Mouse (Mus musculus): Measurements from ENCODE around the gene Prl.
"Not testable (repeated sequence)": the region's sequence is repeated elsewhere in the genome, so short reads cannot be mapped to it uniquely, and the experiment has no call there.

Gene Prl

GRCm38 (mm10) chr13:27057270-27057669 lies at the start of gene Prl:
Prl (plus strand) TSS chr13:27057570.
- DNase-seq (ENCODE audit: low read depth, low spot score): no peak

DNA sequence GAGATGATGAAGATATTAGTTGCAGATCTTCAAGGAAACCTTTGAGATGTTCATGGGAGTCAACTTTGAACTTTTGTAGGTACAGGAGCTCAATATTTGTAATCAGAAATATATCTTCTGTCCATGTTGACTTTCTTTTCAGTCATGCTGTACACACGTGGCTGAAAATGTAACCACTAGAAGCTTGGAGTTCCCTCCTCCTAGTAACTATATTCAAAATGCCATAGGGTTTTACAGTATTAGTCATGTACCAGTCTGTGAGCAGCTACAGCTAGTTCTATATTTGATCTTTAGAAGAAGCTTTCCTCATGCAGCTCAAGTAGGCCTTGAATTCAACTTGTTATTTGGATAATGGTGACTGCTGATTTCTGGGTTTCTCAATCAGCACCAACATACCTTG lies 30.8 kb upstream of the Prl start:
- no peak for DNase-seq (ENCODE audit: low read depth, low spot score)

- DNase-seq (ENCODE audit: low read depth, low spot score): no peak
These were observed 30.0 kb upstream of the Prl start for GRCm38 (mm10) chr13:27027376-27027775.

DNA sequence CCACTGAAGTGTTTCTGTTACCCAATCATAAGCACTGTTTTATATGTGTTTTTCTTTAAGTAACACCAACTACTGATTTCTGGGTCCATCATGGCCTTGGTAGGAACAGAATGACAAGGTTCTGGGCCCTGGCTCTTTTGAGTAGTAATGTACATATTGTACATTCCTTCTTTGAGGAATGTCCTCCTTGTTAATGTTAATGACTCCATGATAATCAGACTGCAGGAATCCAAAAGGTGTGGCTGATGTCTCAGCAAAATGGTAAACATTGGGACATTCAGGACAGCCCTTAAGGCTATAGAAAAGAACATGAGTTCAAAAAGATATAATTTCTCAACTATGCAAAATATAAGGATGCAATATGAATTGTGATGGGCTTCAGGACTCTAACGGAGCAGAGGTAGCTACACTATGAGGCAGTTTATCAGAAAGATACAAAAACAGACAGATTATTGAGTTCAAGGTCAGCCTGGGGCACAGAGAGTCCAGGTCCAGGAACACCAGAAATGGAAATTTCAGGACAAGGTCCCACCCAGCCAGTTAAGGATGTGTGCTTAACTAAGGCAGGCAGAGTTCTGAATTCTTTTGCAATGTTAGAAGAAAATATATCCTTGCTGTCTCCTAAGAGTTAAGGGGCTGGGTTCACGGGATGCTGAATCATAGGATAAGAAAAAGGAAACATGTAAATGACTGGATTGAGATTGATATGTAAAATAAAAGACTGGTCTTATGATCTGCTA lies 28.7 kb upstream of the Prl start:
- DNase-seq (ENCODE audit: low read depth, low spot score): no peak

DNA sequence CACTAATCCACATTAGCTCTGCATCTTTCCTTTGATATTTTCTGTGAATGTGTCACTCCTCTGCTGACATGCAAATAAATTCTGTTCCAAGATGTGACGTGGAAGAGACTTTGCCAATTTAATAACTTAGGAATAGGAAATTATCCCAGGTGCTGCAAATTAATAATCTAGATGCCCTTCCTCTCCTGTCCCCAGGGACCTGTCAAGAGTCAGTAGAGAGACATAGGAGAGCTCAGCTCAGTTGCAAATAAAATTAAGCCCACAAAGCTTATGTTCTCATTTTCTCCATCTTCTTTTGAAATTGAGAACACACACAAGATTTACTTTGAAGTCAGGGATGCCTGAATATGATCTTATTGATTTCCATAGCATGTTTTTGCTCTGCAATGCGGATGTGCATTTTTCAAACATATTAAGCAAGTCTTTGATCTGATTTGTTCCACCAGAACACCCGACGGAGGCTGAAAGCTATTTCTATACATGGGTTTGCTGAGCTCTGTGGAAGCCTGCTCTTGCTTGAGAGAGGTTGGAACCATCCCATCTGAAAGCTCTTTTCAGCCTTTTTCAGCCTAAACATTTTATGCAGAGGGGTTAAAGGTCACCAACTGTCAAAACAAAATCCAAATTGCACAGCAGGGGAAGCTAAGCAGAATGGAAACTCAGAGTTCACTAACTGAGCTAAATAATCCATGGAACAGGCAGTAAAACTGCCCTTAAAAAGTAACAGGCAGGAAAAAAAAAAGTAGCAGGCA lies 26.1 kb upstream of the Prl start:
- DNase-seq (ENCODE audit: low read depth, low spot score): peak; percentile 56

DNA sequence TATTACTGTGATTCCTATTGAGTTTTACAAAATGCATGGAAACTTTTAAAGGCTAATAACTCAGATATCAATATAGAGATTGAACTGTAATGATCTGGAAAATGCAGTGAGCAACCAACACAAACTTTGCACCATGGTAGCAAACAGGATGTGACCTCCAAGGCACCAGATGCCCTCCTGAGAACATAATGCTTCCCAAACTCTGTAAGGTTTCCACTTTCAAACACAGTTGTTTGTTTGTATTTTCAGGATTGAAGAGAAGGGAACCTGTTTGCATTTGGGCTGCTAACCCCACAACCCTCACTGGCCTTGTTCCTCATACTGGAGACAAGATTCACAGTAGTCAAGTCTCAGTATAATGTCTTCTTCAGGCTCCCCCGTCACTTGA lies 25.5 kb upstream of the Prl start:
- DNase-seq (ENCODE audit: low read depth, low spot score): no peak

GRCm38 (mm10) chr13:27032998-27033397 lies 24.4 kb upstream of the Prl start:
- no peak for DNase-seq (ENCODE audit: low read depth, low spot score)

DNA sequence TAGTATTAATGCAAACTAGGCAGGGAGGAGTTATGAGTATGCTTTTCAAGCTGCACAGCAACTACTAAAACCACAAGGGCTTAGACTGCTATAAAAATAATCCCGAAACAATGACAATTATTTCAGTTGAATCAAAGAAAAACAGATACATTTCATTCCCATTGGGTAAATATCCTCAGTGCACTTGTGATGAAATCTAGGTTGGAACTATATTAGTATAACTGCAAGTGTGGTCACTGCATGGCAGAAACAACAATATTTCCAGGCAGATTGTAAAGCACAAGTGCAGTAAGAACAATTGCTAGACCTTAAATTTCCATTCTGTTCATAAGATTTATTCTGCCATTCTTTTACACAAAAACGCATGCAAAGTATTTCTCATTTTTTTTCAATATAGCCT lies 15.2 kb upstream of the Prl start:
- DNase-seq (ENCODE audit: low read depth, low spot score): no peak

DNA sequence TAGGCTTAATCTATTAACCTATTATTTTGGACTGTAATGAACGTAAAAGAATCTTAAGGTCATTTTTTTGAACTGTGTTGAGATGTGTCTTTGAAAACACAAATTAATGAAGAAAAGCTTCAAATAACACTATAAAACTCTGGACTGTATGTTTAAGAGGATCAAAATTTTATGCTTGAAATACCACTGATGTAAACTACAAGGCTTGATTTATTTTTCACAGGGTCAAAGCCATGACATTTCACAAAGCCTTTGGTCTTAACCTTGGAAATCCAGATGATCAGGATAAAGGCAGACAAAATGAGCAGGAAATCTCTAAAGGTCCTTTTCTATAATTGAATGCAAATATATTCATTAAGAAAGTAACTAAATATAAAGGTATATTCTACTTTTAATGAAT lies 14.0 kb upstream of the Prl start:
- DNase-seq (ENCODE audit: low read depth, low spot score): no peak

DNA sequence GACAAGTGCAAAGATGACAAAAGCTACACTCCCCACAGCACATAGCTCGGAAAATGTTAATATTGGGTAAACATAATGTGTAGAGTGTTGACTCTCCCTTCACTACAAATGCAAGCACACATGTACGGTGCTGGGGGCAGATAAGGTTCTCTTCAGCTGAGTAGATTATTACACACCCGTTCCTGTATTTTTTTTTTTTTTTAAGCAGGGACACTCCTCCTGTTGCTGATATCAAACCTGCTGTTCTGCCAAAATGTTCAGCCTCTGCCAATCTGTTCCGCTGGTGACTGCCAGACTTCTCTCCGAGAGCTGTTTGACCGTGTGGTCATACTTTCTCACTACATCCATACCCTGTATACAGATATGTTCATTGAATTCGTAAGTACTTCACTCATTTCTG lies 1.8 kb downstream of the Prl start:
- DNase-seq (ENCODE audit: low read depth, low spot score): no peak

GRCm38 (mm10) chr13:27093890-27094289 lies 36.5 kb downstream of the Prl start, which contains the start of gene Prl3d1:
Prl3d1 (plus strand) TSS chr13:27094190.
- DNase-seq (ENCODE audit: low read depth, low spot score): not testable (repeated sequence)
